Mouse (Mus musculus): ENCODE data around the gene Myo1b.

Gene Myo1b

DNA sequence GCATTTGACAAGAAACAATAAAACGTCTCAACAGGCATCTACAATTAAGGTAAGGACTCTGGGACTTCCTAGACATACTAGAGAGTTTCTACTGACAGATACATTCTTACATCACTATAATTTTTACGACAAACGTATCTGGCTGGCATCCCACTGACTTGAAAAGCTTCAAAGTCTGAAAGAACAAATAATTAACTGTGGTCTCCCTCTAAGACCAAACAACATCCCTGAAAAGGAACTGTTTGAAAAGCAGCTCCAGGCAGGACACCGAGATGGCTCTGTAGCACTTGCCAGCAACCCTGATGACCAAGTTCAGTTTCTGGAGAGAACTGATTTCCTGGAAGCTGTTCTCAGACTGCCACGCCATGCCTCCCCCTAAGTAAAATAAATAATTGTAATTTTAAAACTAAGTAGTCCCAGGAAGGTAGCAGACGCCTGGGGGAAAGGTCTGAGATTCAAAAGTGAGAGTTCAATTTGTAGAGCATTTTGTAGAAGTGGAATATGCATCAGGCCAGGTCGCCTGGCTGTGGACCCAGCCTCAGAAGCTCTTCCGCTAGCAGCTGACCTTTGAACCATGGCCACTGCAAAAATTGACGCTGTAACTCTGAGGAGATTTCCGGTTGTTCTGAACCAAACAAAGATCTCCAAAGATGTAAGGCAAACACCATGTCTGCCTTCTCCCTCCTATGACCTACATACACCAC, 60.2 kb downstream of the Myo1b start:
- no peak for DNase-seq (ENCODE audit: low read depth in 2 of 2, low spot score in 2 of 2)

DNA sequence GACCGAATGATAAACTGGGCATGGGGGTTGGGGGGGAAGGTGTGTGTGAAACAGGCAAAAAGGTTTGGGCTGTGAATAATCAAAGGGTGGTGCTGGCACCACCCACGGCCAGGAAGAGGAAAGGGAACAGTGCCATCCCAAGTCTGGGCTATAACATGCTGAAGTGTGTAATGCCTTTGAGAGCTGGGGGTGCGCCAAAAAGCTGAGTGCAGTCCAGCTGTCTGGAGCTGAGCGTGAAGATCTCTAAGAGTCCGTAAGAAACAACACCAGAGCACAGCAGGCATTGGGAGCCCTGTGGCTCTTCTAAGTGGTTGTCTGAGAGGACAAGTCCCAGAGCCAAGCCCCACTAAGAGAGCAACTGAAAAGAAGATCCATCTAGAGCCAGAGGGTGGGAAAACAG, 63.6 kb downstream of the Myo1b start:
- no peak for DNase-seq (ENCODE audit: low read depth in 2 of 2, low spot score in 2 of 2)

DNA sequence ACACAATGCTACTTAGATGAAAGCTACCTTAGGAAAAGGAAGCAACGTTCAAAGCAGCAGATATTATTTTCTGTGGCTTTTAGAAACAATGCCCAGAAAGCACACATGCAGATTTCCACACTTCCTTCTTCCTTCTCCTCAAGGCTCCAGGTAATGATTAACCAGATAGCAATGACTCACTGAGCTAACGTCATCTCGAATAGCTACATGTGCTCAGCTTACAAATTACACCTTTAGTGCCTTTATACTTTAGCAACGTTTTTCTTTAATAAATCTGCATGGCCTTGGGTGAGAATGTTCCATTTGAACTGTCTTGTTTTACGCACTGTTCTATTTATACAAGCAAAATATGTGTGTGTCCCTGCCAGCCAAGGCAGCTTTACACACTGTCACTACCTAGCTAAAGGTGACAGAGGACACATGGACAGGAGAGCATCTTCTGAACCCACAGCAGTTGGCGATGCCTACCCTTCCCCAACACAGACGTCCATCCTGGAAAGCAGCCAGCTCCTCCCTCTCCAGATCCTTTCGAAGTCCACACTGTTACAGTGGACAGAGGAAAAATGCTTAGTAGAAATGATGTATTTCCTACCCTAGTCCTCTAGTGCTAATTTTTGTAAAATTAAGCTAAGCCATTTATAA, 66.2 kb downstream of the Myo1b start:
- DNase-seq (ENCODE audit: low read depth in 2 of 2, low spot score in 2 of 2) = no peak

DNA sequence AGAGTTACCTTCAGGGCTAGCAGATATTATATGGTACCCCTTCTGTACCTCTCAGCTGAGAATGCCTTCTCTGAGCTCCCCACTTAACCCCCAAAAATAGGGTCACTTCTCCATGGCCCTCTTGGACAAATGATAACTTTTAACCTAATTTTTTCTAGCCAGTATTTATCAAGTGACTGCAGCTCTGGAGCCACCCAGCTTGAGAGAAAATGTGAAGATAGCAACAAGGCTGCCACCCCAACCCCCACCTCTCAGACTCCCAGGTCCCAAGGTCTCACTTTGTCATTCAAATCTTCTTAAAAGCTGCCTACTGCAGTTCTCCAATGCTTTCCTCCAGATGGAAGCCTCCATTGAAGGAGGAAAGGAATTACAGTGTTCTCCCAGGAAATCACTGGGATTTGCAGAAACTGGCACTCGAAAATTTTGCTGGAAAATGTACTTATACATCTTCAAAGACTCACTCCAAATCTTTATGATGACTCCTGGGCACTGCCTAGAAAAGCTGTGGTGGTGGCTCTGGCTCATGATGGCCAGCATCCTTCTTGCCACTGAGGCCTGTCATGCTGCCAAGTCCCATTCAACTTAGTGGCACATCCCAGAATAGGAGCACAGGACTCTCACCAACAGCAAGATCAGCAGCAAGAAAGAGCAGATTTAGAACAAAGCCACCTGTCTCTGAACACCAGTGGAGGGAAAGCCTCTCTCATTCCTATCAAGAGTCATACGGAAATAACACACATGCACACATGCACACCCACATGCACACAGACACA, 70.4 kb downstream of the Myo1b start:
- DNase-seq (ENCODE audit: low read depth in 2 of 2, low spot score in 2 of 2) = no peak

DNA sequence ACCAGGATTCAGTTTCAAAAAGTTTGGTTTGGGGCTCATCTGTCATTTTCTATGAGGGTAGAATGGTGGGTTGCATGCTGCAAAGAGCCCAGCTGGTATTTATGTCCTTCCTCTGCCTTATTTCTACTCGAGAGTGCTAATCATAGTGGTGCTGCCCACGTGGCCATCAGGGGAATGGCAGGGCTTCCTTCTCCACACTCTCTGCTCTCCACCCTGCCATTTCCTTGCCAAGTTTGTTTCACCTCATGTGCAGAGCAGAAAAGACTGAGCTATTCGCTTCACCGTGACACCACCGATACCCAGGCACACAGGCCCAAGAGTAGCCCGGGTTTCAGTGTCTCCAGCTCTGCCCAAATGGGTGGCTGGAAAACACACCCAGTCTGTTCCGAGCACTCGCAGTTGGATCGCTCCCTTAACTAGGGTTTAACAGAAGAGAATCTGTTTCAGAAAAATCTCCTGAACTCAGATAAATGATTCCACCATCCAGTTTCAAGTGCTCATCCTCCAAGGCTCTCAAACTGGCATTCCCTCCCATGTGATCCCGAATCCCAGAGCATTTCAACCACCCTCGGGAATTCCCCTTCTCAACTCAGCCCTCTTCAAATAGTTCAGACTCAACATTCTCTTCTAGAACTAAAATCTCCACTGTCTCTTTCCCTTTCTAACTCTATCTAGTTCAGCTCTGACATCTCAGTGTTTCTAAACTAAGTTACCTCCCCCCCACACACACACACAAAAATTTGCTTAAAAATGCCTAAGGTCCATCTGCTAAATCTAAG, 77.8 kb downstream of the Myo1b start:
- no peak for DNase-seq (ENCODE audit: low read depth in 2 of 2, low spot score in 2 of 2)

DNA sequence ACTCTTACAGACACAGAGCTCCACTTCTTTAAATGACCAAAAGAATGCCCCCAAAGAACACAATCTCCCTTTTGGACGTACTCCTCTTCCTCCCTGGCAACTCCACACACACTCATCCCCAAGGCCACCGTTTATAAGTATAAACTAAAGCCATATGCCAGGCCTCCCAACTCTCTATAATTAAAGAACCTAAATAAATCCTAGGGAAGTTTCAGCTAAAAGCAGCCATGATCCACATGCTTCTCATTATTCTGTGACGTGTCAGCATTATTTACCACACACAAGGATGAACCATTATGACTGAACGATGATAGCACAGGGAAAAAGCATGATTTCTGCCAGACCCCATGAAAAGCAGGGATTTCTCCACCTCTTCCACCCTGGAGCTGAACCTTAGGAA, 78.6 kb downstream of the Myo1b start:
- no peak for DNase-seq (ENCODE audit: low read depth in 2 of 2, low spot score in 2 of 2)

DNA sequence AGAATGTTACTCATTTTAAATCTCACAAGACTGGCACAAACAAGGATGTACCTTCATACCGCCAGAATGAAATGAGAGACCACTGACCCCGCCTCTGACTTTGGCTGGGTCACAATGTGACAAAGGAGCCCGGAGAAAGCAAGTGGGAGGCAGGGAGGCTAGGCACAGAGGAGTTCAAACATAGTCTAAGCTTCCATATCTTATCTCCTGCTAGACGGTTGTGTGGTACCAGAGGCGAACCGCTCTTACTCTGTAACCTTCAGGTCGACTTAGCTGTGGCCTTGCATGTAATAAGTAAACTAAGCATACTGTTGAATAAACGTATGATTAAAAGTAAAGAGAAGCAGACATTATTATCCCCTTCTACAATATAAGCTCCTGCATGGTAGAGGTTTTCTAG, 80.1 kb downstream of the Myo1b start:
- DNase-seq (ENCODE audit: low read depth in 2 of 2, low spot score in 2 of 2) = no peak

DNA sequence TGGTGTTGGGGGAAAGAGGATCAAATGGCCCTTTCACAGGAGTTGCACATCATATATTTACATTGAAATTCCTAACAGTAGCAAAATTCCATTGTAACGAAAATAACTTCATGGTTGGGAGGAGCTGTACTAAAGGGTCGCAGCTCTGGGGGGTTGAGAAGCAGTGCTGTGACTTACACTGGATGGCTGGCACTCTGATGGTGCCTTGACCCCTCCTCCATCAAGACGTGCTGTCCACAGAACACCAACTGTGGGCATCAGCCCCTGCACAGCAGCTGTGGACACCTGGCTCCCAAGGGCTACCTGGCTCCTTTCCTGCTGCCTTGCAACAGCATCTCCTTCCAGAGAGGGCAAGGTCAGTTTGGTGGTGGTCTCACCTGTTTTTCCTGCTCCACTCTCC, 81.8 kb downstream of the Myo1b start:
- DNase-seq (ENCODE audit: low read depth in 2 of 2, low spot score in 2 of 2) = no peak

DNA sequence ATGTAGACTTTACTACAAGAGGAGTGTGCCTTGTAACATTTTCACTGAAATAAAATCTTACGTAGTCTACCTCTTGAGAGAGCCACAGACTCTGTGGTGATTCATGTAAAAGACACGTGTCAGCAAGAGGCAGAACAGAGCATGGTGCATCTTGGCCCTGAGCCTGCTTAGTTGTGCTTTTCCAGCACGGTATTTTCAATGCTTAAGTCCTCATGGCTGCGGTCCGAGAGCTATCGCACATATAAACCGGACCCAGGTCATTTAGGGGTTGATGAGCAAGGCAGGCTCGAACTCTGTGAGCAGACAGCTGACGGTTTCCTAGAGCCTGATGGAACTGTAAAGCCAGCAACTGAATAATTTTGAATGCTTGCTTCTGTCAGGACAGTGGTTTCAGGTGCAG, 86.5 kb downstream of the Myo1b start:
- no peak for DNase-seq (ENCODE audit: low read depth in 2 of 2, low spot score in 2 of 2)

DNA sequence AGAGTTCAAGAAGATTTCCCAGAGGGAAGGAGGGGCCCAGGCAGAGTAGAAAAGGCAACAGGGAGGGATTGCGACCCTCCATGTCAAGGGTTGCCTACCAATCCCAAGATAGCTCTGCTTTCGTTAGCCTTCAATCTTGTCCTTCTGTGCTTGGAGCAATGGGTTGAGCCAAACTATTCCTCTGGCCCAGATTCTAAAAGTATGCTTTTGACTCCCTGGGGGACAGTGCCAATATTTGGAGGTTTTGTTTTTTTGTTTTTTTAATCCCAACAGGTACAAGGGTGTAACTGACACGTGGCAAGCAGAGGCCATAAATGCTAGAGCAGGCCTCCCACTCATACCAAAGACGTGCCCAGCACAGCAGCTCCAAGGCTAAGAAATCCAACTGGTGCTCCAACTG, 93.3 kb downstream of the Myo1b start:
- DNase-seq (ENCODE audit: low read depth in 2 of 2, low spot score in 2 of 2) = no peak

DNA sequence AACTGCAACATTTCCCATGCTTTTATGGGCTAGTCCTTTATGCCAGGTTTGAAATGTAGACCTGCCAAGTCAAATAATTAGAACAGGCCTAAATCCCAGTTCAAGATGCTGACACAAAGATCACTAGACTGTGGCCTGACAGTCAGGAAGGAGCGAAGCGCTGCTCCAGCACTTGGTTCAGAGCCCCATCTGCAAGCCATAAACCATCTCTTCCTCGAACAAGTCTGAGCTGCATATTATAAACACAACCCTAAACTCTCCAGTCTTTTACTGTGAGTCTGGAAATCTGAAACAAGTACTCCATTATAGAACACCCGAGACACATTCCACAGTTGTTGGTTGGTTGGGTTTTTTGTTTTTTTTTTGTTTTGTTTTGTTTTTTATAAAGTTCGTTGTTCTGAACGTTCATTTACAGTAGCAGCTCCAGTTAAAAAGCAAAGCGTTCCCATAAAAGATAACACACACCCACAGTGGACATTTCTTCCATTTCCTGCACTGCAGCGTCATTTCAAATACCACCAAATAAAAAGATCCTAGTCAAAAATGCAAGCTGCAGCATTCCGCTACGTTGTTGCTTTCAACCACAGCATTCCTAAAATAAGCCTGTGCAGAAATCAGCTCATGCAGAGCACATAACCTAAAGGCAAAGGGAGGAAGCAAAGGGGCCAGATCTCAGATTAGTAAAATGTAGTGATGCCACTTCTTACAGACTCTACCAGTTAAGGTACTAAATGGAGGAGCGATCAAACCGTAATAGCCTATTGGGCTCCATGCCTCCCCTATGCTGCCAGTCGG, 94.0 kb downstream of the Myo1b start:
- DNase-seq (ENCODE audit: low read depth in 2 of 2, low spot score in 2 of 2) = no peak

DNA sequence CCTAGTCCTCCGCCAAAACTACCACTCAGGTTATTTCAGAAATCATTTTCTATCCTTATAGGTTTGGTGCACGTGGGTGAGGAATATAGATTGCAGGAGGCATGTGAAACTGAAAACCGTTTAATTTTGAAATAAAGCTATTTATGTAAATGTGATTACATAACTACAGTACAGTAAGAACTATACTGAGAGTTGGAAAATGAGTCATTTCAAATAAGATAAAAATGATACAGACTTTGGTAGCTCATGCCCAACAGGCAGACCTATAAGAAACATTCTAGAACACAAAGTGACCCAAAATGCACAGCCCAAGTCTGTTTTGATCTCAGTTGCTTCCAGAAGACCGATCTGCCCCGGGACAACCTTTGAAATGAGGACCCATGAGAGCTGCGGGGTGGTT, 95.4 kb downstream of the Myo1b start:
- DNase-seq (ENCODE audit: low read depth in 2 of 2, low spot score in 2 of 2) = no peak

DNA sequence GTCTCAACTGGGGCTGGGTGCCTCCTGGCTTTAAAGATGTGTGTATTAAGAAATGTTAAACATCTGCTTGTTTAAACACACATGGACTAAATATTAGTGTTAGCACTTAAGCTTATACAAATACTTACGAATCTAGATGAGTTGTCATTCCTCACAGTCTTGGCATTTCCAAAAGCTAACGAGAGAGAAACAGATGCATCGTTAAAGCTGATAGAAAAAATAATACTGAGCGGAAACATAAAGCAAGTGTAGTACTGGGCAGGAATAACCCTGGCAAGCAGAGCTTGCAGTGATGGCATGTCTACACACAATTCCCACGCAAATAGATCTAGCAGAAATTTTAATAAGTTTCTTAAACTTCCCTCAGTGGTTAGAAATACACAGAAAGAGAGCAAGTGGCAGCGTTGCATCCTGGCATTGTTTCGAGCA, 95.8 kb downstream of the Myo1b start:
- no peak for DNase-seq (ENCODE audit: low read depth in 2 of 2, low spot score in 2 of 2)

DNA sequence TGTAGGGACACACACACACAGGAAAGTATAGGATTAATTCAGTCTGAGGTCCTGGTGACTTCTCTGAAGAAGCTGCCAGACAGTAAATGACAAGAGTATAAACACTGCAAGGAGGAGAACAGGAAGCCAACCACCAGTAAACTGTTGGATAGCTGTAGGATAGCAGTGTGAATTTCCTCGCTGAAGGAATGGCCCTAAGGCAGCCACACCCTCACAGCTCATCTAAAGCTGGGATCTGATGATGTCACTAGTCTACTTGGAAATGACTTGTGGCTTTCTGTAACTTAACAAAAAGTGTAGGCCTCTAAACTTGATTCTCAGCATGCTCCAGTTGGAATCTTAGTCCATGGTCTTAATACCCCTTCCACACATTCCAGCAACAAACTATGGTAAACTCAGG, 100.2 kb downstream of the Myo1b start:
- no peak for DNase-seq (ENCODE audit: low read depth in 2 of 2, low spot score in 2 of 2)

DNA sequence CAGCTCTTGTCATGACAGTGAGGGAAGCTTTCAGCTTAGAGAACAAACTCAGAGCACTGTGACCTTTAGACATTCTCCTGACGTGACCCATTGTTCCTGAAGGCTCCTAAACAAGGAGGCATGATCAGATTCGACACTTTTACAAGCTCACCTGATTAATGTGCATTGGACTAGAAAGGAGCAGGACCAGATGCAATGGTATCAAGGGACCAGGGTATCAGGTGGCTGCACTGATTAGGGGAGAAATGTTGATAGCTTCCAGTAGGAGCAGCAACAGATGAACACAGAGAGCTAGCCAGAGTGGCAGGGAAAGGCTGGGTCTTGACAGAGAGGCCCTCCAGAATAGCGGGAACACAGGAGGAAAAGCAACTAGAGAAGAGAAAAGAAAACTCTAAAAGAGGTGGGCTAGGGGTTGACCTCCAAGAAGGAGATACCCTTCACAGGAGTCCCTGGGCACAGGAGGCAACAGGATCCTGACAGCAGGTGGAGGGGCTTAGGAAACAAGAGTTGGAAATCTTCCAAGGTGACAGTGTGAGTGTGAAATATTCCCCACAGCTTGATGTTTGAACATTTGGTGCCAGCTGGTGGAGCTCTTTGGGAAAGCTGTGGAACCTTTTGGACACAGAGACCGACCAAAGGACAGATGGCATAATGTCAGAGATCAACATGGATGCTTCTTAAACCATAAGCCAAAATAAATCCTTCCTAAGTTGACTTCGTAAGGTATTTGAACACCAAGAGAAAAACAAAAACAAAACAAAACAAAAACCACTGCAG, 100.8 kb downstream of the Myo1b start:
- DNase-seq (ENCODE audit: low read depth in 2 of 2, low spot score in 2 of 2) = no peak

DNA sequence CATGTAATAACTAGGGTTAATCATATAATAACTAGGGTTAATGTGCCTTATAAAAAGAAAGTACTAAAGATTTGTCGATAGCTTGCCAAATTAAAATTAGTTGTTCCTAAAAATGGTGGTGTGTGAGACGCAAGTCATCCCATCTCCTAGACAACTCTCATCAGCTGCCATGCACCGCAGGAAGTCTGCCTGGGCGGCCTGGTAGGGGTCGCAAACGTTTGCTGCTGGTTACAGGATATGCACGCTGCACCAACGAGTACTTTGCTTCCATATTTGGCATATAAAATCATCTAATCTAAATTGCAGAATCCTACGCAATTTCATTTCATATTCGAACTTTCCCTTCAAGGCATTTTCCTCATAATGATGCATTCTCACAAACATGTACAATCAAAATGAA, 107.0 kb downstream of the Myo1b start:
- no peak for DNase-seq (ENCODE audit: low read depth in 2 of 2, low spot score in 2 of 2)

DNA sequence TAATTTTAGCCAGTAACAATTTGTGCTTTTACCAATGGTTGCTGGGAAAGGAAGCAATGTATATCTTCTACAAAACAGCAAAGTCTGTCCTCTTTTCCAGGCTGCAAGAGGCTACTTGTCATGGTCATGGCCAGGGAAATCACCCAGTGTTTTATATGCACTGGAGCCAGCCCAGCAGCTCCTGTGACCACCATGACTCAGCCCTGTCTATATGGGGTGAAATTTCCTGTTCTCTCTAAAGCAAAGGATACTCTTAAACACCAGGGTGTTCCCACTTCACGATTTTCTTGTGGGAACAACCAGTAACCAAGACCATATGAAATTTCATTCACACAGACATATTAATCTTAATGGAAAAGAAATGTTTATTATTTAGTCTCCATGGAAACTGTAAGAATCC, 107.6 kb downstream of the Myo1b start:
- DNase-seq (ENCODE audit: low read depth in 2 of 2, low spot score in 2 of 2) = no peak

DNA sequence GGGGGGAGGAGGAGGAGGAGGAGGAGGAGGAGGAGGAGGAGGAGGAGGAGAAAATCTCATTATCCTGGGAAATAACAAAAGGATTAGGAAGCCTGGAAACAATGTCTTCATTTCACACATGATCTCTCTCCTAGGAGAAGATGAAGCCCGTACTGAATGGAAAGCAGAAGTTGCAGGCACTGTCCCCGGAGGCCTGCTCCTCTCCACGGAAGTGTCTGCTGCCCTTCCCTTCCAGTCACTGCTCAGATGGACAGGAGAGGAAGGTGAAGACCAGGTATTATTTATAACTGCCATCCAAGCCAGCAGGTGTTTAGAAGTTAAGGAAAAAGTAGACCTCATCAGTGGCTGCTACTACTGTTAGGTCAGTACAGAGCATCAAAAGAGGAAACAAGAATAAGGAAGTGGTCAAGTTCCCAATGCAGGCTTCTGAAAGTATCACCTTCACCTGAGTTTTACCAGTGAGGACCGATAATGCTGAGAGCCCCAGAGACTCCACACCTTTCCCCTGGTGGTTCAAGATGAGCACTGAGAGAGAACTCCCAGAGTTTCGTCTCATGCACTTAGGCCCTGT, 110.7 kb downstream of the Myo1b start:
- DNase-seq (ENCODE audit: low read depth in 2 of 2, low spot score in 2 of 2) = no peak

DNA sequence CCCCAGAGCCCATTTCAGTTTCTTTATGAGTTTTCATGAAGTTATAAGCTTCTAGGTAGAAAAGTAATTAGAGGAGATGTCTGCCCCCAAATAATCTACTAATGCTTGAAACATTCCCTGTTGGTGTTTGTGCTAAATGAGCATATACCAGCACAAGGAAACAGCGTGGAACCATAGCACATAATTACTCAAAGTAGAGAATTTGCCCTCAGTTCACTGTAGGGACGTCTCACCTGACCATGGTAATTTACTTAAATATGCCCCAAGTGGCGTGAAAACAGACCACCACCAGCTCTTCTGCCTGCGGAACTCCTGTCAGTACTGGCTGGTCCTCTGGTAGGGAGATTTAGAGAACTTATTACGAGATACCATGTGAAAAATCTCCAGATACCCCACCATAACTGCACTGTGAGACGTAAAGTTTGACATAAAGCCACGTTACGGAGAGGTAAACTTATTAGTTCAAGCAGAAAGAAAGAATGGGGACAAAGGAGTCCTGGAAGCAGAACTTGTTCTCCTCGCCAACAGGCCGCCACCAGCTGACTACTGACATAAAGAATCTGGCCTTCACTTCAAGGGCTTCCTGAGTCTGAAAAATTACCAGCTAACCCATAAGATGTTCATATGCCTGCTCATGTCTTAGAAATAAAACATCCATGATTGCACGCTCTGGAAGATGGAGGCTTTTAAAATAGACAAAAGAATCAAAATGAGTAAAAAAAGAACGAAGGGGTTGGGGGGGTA, 111.4 kb downstream of the Myo1b start:
- no peak for DNase-seq (ENCODE audit: low read depth in 2 of 2, low spot score in 2 of 2)
